ENCODE assay signal across 16 mouse cellular contexts in genomic region chr14:30430026-30430425, GRCm38 (mm10).
"Had no signal": no experiment of that assay in that cellular context is flagged by ENCODE, and none has a peak within 500 bp of the region (broad histone marks: within the 10 kb centered on the region; RNA-seq: fewer than 3 reads in every experiment).

No protein-coding gene starts in this region.

- H3K27me3 ChIP-seq: limb, embryonic 12.5 days; limb, embryonic 15.5 days; liver, embryonic 13.5 days; midbrain, embryonic 12.5 days; midbrain, embryonic 15.5 days; neural tube, embryonic 12.5 days; neural tube, embryonic 15.5 days had no signal

- DNase-seq: kidney, postnatal 25 days; lung, postnatal 14 days; right cerebral cortex, adult 18-20 months; right cerebral cortex, postnatal 14 days; right cerebral cortex, postnatal 4 days; thymus, postnatal 14 days had no signal

- H3K27ac ChIP-seq: kidney, postnatal 0 days; layer of hippocampus, adult 2 months; limb, embryonic 12.5 days; limb, embryonic 15.5 days; liver, embryonic 13.5 days; midbrain, embryonic 12.5 days; midbrain, embryonic 15.5 days; neural tube, embryonic 12.5 days; neural tube, embryonic 15.5 days; stomach, postnatal 0 days had no signal

- H3K4me3 ChIP-seq: layer of hippocampus, adult 2 months; limb, embryonic 12.5 days; limb, embryonic 15.5 days; liver, embryonic 13.5 days; midbrain, embryonic 12.5 days; midbrain, embryonic 15.5 days; neural tube, embryonic 12.5 days; neural tube, embryonic 15.5 days had no signal

- H3K4me2 ChIP-seq: limb, embryonic 12.5 days; limb, embryonic 15.5 days; midbrain, embryonic 12.5 days; midbrain, embryonic 15.5 days; neural tube, embryonic 12.5 days; neural tube, embryonic 15.5 days had no signal

- H3K9me3 ChIP-seq: limb, embryonic 12.5 days; limb, embryonic 15.5 days; liver, embryonic 13.5 days; midbrain, embryonic 12.5 days; midbrain, embryonic 15.5 days; neural tube, embryonic 12.5 days; neural tube, embryonic 15.5 days had no signal

- H3K9ac ChIP-seq: limb, embryonic 12.5 days; limb, embryonic 15.5 days; liver, embryonic 13.5 days; midbrain, embryonic 12.5 days; midbrain, embryonic 15.5 days; neural tube, embryonic 12.5 days; neural tube, embryonic 15.5 days had no signal

- H3K36me3 ChIP-seq: limb, embryonic 12.5 days; limb, embryonic 15.5 days; liver, embryonic 13.5 days; midbrain, embryonic 12.5 days; midbrain, embryonic 15.5 days; neural tube, embryonic 12.5 days; neural tube, embryonic 15.5 days had no signal

- ATAC-seq: midbrain, embryonic 15.5 days had no signal

- H3K4me1 ChIP-seq: midbrain, embryonic 15.5 days; neural tube, embryonic 12.5 days had no signal
